Mouse (Mus musculus) heart, adult 2 months (tissue): Measurements from ENCODE around the gene Nudt1.

ENCODE experiments used
- CTCF ChIP-seq: fragments of 200-600 bp; IDR thresholded peaks from 2 replicates; pipeline ENCODE4 v1.8.1; 2022; ENCODE audit warnings: antibody characterized with exemption, mild to moderate bottlenecking, moderate library complexity
- POLR2A ChIP-seq: fragments of 200-500 bp; IDR thresholded peaks from 2 replicates; pipeline ENCODE4 v1.6.1; 2011; ENCODE audit warnings: mild to moderate bottlenecking, low read depth, low read length, control low read depth; ENCODE audit not compliant: insufficient read depth

DNA sequence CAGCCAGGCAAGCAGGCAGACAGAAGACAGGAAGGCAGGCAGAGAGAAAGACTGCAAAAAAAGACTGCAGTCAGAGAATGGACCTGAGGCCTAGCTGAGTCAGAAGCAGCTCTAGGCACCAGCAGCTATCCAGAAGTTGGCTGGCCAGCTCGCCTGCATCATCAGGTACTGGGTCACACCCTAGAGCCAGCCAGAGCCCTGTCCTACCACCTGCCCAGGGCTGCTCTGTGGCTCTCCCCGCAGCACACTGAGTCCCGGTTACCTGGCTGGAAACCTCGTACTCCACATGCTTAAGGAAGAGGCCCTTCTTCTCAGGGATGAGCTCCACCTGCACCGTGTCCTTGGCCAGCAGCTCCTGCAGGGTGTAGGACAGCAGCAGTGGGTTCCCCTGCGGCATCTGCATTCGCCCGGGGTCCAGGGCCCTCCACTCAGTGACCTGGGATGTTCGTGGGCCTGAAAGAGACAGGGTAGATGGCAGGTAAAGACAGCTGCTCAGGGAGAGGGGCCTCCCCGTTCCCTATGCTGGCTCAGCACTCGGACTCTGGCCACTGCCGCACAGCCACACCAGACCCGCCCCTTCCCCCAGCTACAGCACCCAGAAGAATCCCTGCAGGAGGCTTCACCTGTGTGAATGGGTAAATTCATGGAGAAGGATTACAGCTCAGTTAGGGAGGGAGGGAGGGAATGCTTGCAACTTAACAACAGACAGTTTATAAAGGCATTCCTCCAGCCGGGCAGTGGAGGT, 38.6 kb downstream of the Nudt1 start:
- no peak for TF ChIP-seq CTCF
- no peak for TF ChIP-seq POLR2A
